Mouse (Mus musculus) adrenal gland, postnatal 4 days (tissue): Measurements from ENCODE around the gene Dsn1. TPM values are rescaled to one million over a fixed set of nuclear protein-coding genes. Genes with fewer than 3 reads are reported as not detected.

ENCODE experiments used
- DNase-seq, 2 experiments: peaks; one replicate each; pipeline ENCODE4 v3.0.0; 2021 to 2022; ENCODE audit warnings: low spot score in 2 of 2, mixed read lengths in 2 of 2
- total RNA-seq, 2 experiments: library from RNA; stranded (reverse); gene quantifications; 2 replicates each; pipeline ENCODE4 v1.2.3; 2021

The Dsn1 gene
- total RNA-seq, 2 experiments from 2014 or later, result 19.9 to 22.3 TPM

DNA sequence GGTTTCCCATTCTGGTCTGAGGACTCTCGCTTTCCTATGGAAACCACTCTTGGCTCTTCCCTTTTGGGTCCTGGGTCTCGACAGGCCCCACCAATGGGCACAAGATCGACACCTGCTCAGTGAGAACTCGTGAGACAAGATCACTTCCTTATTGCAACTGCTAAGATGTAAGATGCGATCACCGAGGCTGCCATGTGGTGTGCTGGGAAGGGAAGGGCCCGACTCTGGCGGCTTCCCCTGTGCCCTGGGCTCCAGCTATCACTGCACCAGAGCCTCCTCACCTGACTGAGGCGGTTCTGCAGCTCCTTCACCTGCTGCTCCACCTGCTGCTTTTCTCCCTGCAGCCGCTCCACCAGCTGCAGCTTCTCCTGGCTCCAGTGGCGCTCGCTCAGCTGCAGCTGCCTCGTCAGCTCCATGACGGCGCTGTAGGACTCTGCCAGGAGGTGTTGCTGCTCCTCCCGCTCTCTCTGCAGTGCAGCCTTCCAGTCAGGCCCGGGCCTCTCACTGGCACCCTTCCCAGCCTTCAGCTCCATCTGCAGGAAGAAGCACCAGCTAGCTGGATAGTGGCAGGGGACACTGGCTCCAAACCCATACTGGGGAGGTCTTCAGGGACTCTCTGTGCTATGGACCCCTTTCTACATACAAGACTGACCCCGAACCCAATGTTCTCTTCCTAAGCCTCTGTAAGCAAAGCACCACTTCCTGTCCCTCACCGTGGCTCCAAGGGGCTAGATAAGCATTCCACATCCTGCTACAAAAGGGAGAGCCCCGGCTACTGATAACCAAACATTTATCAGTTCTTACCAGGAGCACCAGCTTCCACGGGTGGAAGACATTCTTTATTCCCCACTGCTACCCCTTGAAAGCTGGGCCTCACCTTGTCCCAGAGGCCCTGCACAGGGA is 20.4 kb upstream of the Dsn1 start:
- DNase-seq, result no peak

DNA sequence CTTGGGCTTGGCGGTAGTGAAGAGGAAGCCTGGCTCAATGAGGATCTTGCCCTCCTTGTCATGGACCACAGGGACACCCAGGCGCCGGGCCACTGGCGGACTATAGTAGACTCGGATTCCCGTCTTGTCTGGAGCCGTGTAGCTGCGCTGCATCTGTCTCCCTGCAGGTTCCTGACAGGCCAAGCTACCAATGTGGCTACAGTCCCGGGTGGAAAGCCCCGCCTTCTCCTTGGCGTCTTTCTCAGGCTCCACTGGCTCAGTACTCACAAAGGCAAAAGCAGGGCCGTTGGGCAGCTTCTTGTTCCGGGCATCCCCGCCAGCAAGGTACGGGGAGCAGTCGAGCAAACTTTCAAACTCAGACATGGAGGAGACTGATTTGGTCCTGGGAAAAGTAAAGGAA is 14.2 kb upstream of the Dsn1 start:
- no peak for DNase-seq

DNA sequence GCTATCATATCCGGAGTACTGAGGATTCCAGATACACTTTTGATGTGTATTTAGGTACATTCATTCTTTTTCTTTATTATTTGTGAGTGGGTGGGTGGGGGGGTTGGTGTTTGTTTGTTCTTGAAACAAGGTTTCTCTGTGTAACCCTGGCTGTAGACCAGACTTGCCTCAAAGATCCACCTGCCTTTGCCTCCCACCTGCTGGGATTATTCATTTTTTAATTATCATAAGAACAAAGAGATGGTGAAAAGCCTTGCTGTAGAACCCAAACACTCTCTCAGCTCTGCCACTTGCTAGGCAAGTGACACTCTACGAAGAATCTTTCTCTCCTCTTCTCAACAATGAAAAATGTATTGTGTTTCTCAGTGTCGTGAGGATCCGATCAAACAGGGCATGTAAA is 12.3 kb upstream of the Dsn1 start:
- DNase-seq, result no peak

DNA sequence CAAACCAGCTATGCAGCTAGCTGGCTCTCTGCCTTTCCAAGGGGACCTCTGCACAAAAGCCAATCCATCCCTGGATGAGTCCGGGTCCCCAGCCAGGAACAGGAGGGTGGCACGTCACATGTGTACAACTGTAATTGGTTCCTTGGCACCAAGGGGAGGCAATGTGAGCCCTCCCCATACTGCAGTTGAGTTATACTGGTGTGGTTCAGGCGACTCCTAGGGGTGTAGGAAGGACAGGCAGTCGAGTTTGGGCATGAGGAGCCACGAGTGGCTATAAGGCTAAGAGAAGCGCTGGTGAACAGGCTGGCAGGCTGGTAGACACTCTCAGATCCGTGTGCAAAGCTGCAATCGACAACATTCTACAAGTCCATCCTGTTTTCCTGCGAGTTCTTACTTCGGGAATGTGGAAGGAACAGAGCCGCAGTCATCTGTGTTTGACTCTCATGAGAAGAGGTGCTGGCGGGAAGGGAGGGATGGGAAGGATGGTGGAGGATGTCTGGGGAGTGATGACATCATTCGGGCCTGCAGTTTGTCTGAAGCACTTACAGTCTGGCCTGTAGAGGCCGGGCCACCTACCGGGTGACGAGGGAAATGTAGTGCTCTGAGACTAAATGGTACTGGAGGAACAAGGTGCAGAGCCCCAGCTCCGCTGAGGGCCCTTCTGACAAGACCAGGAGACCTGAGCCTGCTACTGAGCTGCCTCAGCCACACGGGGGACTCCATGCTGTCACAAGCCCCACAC is 9.7 kb upstream of the Dsn1 start:
- no peak for DNase-seq

DNA sequence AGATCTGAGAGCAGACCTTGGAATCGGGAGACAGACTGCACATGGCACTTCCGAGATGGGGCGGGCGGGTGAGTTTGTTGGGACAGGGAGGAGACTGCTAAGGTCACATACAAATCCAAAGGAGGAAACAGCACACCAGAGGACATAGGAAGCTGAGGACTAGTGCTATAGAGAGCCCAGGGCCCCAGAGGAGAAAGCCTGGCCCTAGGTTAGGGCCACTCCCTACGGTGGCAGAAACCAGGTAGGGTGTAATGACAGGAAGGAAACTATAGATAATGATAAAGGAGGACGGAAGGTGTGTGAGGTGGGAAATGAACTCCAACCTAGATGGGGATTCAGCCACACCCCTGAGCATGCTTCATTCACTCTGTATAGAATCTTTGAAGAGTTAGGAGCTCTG is 5.4 kb upstream of the Dsn1 start:
- DNase-seq, result no peak

DNA sequence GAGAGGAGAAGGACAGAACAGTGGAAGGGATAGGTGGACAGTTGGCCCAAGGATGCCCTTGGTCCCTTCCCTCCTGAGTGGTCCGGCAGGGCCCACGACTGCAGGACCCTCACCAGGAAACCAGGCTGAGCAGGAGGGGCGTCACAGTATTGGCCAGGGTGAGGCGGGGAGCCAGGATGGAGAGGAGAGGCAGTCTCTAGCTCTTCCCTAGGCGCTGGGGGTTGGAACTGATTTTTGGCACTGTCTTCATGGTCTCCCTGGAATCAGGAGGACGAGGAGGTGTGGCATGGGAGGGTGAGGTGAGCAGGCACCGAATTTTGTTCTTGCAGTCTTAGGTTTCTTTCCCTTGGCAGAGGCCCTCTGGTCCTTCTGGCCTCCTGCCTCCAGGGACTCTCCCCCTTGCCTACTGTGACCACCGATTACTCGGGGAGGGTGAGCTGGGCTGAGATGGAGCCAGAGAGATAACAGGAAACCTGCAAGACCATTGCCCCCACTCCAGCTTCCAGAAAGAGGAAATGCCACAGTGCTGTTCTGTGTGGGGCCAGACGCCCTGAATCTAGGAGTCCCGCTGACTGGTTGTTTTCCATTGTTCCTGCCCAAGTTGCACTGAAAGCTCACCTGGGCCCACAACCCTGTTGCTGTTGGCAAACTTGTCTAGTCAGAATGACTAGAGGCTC is 3.8 kb upstream of the Dsn1 start:
- no peak for DNase-seq

DNA sequence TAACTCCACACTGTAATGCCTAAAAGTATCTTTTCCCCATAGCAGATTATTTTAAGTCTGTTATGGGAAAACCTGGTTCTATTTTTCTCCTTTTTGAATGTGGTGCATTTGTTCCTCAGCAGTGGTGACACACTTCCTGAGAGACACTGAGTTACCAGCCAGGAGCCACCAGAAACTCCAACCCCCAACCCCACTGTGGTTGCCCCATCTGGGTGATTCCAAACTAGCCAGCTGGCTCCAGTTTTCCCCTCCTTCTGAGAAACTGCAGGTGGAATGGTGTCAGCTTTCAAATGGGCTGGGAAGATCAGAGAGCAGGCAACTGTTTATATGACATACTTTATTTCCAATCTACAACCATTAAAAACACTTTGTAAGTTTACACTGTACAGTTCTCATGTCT is 3.2 kb upstream of the Dsn1 start:
- no peak for DNase-seq

DNA sequence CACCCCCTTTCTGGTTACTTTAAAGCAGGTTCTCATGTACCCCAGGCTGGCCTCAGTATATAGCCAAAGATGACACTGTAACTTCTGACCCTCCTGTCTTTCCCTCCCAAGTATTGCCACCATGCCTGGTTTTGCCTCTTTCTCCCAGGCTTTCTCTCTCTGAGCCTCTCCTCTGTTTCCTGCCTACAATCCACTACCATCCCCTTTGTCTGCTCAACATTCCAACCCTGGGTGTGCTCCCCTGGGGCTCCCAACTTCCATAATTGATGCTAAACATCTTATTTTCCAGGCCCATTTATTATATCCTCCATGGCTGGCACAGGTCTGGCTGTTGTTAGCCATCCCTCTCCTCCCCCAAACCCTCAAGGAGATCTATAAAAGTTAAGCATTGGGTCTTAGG is 1.6 kb upstream of the Dsn1 start:
- DNase-seq, result no peak

DNA sequence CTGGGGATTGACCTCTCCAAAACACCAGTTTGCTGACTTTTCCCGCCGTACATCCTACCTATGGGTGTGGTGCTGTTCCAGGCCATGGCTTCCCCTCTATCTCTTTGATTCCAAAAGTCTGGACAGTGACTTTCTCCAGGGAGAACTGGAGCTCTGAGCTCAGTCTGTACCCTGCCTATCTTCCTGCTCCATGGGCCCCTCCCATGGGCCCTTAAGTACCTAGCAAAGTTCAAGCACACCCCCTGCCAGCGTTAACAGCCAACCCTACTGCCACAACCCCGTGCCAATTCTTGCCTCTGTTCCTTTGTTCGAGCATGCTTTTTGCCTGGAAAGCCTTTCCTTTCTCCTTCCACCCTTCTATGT is 261 bp upstream of the Dsn1 start:
- no peak for DNase-seq

DNA sequence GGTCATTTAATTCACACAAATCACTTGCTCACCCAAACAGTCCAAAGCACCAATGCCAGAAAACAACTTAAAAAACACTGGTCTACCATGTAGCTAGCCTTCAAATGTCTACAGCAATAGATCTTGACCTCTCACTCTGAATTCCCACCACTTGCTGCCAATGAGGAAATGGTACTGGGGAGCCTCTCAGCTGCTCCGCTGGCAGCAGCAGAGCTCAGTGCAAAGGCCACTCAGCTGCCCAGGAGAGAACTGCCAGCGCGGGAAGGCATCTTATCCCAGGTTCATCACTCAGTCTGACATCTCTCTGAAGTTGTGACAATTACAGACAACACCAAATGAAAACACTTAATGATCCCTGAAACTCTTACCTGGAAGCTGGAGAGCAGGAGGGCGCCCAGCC is 4.6 kb downstream of the Dsn1 start:
- no peak for DNase-seq

DNA sequence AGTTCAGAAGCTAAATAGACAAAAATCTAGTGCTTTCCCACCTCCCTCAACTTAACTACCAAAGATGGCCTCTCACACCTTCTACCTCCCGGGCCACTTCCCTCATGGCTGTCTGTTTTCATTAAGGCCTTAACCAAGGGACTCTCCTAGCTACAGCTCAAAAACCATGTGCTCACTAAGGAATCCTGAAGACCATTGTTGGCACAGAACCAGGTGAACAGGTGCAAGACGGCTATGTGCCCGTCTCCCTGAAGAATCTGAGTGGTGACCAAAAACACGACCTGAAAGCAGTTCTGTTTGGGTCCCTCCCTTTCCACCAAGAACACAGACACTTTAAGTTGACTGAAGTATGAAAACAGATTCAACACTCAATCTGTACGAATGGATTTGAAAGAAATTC is 8.7 kb downstream of the Dsn1 start:
- DNase-seq, result no peak

DNA sequence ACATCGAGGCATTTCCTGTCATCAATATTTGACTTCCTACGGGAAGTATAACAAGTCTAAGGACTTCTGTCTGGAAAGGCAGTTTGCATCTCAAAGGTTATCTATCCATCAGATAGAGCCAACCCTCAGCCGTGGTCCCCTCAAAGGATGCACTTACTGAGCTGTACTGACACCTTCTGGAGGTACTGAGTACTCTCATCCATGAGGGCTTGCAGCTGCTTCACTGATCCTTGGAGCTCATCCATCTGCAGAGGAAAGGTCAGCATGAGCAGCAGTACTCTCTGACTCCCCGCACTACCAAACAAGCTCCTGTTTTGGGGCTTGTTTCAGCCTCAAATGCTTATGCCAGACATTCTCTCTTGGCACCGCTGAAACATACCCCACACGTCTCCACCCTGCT is 10.4 kb downstream of the Dsn1 start:
- no peak for DNase-seq

DNA sequence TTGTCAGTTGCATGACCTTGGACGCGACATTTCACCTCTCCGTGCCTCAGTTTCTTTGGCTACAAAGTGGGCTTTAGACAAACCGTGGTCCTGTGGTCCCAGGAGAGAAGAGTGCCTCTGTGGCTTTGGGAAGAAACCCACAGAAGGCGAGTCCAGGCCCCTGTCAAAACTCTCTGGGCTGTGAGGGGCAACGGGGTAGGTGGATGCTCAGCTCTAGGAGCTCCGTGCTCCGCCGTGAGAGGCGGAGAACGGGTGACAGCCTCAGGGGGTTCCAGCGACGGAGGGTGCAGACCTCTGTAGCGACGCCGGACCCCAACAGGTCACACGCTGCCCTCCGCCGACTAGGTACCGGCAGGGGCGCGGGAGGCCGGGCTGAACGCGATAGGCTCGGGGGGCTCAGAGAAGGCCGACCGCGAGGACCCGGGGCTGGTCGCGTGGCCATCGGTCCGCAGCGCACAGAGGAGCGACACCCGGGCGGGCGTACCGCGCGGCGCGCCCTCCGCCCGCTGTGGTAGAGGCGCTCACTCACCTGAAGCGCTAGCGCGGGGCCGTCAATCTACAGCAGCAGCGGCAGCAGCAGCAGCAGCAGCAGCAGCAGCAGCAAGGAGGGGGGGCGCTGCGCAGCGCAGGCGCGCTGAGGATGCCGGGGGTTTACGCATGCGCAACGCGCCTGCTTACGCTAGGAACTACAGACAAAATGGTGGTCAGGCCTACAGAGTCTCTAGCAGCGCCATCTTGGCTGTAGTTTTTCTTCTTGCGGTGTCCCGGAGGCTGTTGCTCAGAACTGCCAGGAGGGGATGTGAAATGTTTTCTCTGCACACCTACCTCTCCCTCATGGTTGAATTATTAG is 15.3 kb downstream of the Dsn1 start, which contains the start of gene Ndrg3:
Gene Ndrg3, minus strand, starts transcription at position 587 of the 850 bp plus-strand sequence.
- DNase-seq, result peak; percentile 83 to 89

DNA sequence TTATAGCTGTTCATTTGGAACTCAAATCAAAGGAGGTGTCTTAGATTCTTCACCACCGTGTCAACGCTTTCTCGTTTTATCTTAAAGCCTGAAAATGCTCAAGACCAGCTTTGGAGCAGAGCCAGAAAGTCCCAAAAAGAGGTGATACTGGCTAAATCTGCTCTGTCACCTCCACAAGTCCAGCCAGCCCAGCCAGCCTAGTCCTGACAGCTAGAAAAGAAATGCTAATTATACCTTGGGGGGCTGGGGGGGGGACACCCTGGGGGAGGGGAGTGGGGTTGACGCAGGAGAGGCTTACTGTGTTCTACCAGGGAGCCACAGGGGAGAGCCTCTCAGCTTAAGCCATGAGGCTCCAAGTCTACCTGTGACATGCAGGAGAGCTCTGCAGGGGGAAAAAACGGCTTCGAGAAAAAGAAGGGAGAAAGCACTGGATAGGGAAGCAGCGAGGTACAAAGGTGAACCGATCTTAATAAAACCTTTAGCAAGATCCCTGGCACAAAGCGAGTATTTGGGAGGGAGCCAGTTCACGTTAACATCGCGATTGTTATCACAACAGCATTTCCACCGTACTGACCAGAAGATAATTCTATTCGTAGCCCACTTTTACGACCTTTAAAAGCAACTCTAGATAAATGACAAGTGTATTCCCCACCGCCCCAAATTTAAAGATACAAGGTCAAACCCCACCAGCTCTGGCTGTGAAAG is 16.1 kb downstream of the Dsn1 start:
- DNase-seq, result no peak

DNA sequence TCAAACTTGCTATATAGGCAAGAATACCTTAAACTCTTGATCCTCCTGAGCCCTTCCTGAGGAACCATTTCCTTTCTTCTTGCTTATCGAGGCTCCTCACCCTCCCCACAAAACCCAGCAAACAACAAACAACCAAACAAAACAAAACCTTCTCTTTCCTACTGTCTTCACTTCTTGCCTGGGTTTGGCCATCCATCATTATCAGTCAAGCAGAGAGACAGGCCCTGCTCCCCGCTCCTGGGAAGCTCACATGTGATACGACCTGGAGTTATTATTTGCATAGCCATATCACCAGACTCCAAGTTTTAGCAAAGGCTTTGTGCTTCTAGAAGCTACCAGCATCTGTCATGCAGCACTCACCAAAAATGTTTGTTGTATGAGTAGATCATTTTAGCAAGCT is 19.6 kb downstream of the Dsn1 start:
- no peak for DNase-seq

DNA sequence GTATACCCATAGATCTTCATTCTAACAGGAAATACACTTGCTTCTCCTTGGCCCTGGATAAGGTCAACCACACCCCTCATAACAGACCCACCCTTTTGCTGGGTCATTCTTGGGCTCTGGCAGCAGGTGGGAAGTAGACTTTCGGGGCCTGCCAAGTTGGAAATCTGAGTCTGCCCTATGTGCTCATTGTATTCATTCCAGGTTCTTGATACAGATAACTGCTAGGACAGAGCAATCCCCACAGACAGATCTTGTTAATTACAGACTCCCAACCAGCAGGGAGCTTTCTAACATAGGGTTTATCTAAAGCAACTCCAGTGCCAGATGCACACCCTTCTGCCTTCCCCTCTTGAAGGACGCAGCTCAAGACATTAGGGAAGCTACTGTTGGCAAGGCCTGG is 24.1 kb downstream of the Dsn1 start:
- DNase-seq, result no peak

DNA sequence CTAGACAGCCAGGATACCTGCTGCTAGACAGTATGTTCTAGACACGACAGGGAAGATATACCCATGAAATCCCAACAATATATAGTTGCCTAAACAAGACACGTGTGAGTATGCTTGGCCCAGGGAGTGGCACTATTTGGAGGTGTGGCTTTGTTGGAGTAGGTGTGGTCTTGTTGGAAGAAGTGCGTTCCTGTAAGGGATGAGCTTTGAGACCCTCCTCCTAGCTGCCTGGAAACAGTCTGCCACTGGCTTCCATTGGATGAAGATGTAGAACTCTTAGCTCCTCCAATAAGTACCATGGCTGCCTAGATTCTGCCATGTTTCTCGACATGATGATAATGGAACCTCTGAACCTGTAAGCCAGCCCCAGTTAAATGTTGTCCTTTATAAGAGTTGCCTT is 25.7 kb downstream of the Dsn1 start:
- DNase-seq, result no peak

DNA sequence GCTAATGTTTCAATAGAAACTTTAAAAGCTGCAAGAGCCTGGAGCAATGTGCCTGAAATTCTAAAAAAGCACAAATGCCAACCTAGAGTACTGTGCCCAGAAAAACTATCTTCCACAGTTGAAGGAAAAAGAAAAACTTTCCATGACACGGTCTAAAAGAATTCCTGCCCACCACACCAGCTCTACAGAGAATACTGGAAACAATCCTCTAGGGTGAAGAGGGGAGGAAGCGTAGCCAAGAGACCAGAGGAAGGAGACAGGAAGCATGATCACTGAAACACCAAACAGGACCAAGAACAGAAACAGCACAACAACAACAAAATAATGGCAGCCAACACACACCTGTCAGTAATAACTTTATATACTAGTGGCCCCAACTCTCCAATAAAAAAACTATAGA is 26.9 kb downstream of the Dsn1 start:
- DNase-seq, result no peak

DNA sequence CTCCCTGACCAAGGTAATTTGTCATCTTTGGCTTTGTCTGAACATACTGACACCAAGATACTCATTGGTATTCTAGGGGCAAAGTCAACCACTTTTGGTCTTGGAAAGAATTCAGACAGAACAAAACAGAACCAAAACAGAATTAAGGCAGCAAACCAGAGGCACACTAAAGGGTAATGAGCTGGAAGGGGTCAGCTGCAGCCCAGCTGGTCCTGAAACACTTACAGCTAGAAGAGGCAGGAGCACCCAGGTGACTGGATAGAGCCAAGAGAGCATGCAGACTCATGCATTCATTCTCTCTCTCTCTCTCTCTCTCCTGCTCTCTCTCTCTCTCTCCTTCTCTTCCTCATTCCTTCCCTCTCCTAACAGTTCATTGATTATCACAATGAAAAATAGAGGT is 30.2 kb downstream of the Dsn1 start:
- no peak for DNase-seq

DNA sequence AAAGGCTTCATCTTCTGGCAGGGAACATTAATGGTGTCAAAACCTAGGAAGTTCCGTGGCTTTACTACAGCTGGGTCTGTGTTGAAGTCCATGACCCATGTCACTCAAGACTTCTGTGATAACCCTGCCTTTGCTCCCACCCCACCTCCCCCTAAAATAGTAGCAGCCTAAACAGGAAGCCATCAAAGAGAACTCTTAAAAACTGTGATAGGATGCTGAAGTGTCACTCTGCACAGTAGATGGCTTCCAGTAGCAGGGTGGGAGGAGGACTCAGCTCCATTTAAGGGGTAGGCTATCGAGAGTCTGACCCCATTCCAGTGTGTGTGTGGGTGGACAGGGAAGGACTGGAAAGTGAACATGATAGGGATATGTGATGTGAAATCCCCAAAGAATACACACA is 32.0 kb downstream of the Dsn1 start:
- no peak for DNase-seq
